In genomic region chr11:3181250-3181649, GRCm38 (mm10) we compare ENCODE assay signal across 8 mouse cellular contexts. TPM values are rescaled to one million over a fixed set of nuclear protein-coding genes. Genes with fewer than 3 reads are reported as not detected.
DNase-seq lines count a peak whose midpoint lies in the region; ATAC-seq and TF ChIP-seq lines count a peak whose summit lies in the region.
"Not testable (repeated sequence)": the region's sequence is repeated elsewhere in the genome, so short reads cannot be mapped to it uniquely, and the experiment has no call there.

No protein-coding gene starts in this region.

- not testable (repeated sequence) for H3K4me3 ChIP-seq in MEL (ENCODE audit: control insufficient read depth in 1 of 2, insufficient read depth in 1 of 2, low read depth in 2 of 2, low read length in 2 of 2); kidney, adult 2 months (ENCODE audit: insufficient read depth, low read depth, low read length)

- 59% methylated on average over 4 of the region's 4 CpGs for WGBS in kidney, adult 2 months

- not testable (repeated sequence) for TF ChIP-seq POLR2A in MEL (IDR thresholded peaks at IDR 0.05; ENCODE audit: control insufficient read depth in 1 of 2, insufficient read depth in 1 of 2, low read depth in 1 of 2, low read length in 2 of 2, poor library complexity in 1 of 2); kidney, adult 2 months (IDR thresholded peaks at IDR 0.05; ENCODE audit: low read depth, low read length)

- not testable (repeated sequence) for H3K9ac ChIP-seq in MEL (ENCODE audit: control insufficient read depth, low read depth, low read length, poor library complexity, severe bottlenecking)

- TF ChIP-seq RAD21 in MEL (IDR thresholded peaks at IDR 0.05; ENCODE audit: low read depth, low read length): not testable (repeated sequence)

- not testable (repeated sequence) for TF ChIP-seq CTCF in MEL (IDR thresholded peaks at IDR 0.05 in 2 of 3, conservative IDR thresholded peaks at IDR 0.05 in 1 of 3; ENCODE audit: control insufficient read depth in 1 of 3, insufficient read depth in 1 of 3, low read depth in 2 of 3, low read length in 3 of 3, poor library complexity in 1 of 3, severe bottlenecking in 1 of 3); kidney, adult 2 months (conservative IDR thresholded peaks at IDR 0.05; ENCODE audit: insufficient read depth, insufficient read length, low read depth, low read length)

- not testable (repeated sequence) for TF ChIP-seq EP300 in MEL (IDR thresholded peaks at IDR 0.05; ENCODE audit: low read depth in 1 of 2, low read length in 2 of 2)

- not testable (repeated sequence) for H3K4me1 ChIP-seq in MEL (ENCODE audit: control insufficient read depth in 1 of 2, insufficient read depth in 2 of 2, low read length in 2 of 2); kidney, adult 2 months (ENCODE audit: control insufficient read depth, insufficient read depth, low read length)

- not testable (repeated sequence) for H3K36me3 ChIP-seq in MEL (ENCODE audit: control insufficient read depth in 1 of 2, insufficient read depth in 2 of 2, low read length in 2 of 2); kidney, adult 2 months (ENCODE audit: control insufficient read depth, insufficient read depth, low read length)

- peak; percentile 37 for DNase-seq in MEL (ENCODE audit: low read depth, low spot score)
- peak; percentile 49 for DNase-seq in cerebellum, adult 8-10 months
- DNase-seq in gastrocnemius, postnatal 14 days: peak; percentile 76
- DNase-seq in kidney, adult 2 months: peak; percentile 78
- peak; percentile 50 to 88 for DNase-seq in left cerebral cortex, postnatal 10 days (ENCODE audit: extremely low spot score in 1 of 2, low spot score in 2 of 2)
- peak; percentile 53 for DNase-seq in right cerebral cortex, postnatal 4 days
- DNase-seq in urinary bladder, postnatal 10 days (ENCODE audit: low spot score): peak; percentile 99

- intact Hi-C loops in gastrocnemius, postnatal 14 days (cut with DNase I; ENCODE audit: low total_unique reads); left cerebral cortex, postnatal 10 days (cut with DNase I): not testable (repeated sequence)

- not testable (repeated sequence) for H3K79me2 ChIP-seq in MEL (ENCODE audit: control insufficient read depth, insufficient read depth, low read length, poor library complexity)

- H3K27me3 ChIP-seq in MEL (ENCODE audit: control insufficient read depth in 1 of 2, insufficient read depth in 2 of 2, low read length in 2 of 2); kidney, adult 2 months (replicated peaks; ENCODE audit: control insufficient read depth, insufficient read depth, low read length): not testable (repeated sequence)

- not testable (repeated sequence) for H3K27ac ChIP-seq in MEL (ENCODE audit: control insufficient read depth, low read depth, low read length); kidney, adult 2 months (ENCODE audit: insufficient read depth, low read depth, low read length)

- 0 out of 2 replicates have a peak, but pooled peaks have one; percentile 4 for ATAC-seq in megakaryocyte progenitor cell, adult 5-6 weeks (replicated peaks; ENCODE audit: poor library complexity)

- H3K9me3 ChIP-seq in MEL (replicated peaks; ENCODE audit: insufficient read depth, low read length): not testable (repeated sequence)

RNA-seq across cellular contexts. Expression of gene Sfi1, which starts 12.0 kb away (rescaled TPM):
- total RNA-seq in MEL (2012; rRNA removed): 49.8 and 50.8 TPM in 2 replicates
- polyA plus RNA-seq in MEL (2012; ENCODE audit: insufficient read depth in 1 of 2, insufficient read length in 2 of 2, low read depth in 1 of 2, low replicate concordance in 2 of 2, missing spikeins in 1 of 2): 100 to 1,000 TPM in 1 of 2 experiments, 10 to 100 TPM in 1; 83.6 to 180 TPM
- total RNA-seq in gastrocnemius, postnatal 14 days (2021): 10 to 100 TPM in 1 of 2 experiments, 1 to 10 TPM in 1; 9.6 to 10.9 TPM
- polyA plus RNA-seq in kidney, adult 2 months (2012; rRNA removed): 17.3 and 19.4 TPM in 2 replicates
- total RNA-seq in left cerebral cortex, postnatal 10 days (2021): 10 to 100 TPM; 51.9 to 73.2 TPM
- total RNA-seq in megakaryocyte progenitor cell, adult 5-6 weeks (2015): 5.2 and 6.0 TPM in 2 replicates
- total RNA-seq in megakaryocyte progenitor cell, adult 5-6 weeks (2017): 6.2 and 14.2 TPM in 2 replicates

RNA-seq across cellular contexts. Expression of gene Eif4enif1, which starts 20.9 kb away (rescaled TPM):
- 42.8 and 59.6 TPM in 2 replicates for total RNA-seq in MEL (2012; rRNA removed)
- 100 to 1,000 TPM; 103 to 235 TPM for polyA plus RNA-seq in MEL (2012; ENCODE audit: insufficient read depth in 1 of 2, insufficient read length in 2 of 2, low read depth in 1 of 2, low replicate concordance in 2 of 2, missing spikeins in 1 of 2)
- 10 to 100 TPM; 23.6 to 26.2 TPM for total RNA-seq in gastrocnemius, postnatal 14 days (2021)
- polyA plus RNA-seq in kidney, adult 2 months (2012; rRNA removed): 32.0 and 32.8 TPM in 2 replicates
- 10 to 100 TPM; 60.6 to 62.1 TPM for total RNA-seq in left cerebral cortex, postnatal 10 days (2021)
- total RNA-seq in megakaryocyte progenitor cell, adult 5-6 weeks (2015): 96.1 and 110 TPM in 2 replicates
- total RNA-seq in megakaryocyte progenitor cell, adult 5-6 weeks (2017): 40.1 and 49.2 TPM in 2 replicates

Comparison
In these comparisons a context has a peak if more than half of its experiments do, and no peak if none do; other contexts are left out.
1. DNase-seq: peak in every context shown above with its lines; median percentile 99 in urinary bladder, postnatal 10 days; 78 in kidney, adult 2 months; 76 in gastrocnemius, postnatal 14 days; 69 in left cerebral cortex, postnatal 10 days; 53 in right cerebral cortex, postnatal 4 days; 49 in cerebellum, adult 8-10 months; 37 in MEL.